Comparison of ENCODE assay signal across 8 mouse cellular contexts in the genomic region with DNA sequence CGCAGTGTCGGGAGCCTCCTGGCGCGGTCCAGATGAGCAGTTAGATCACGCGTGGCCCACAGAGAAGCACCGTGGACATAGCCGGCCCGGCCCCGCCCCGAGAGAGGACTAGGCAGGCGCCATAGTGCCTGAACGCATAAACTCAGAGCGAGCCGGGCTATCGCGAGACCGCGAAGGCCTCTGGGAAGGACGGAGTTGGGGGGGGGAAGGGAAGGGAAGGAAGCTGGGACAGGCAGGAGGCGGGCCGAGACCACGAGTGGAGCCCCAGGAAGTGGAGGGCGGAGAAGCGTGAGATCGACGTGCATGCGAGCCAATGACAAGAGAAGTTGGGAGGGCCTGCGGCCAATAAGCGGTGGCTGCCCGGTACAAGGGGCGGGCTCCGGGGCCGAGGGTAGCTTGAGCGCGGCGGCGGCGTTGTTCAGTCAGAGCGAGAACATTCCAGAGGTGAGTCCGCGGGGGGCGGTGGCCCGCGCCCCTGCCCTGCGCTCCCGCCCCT. TPM values are rescaled to one million over a fixed set of nuclear protein-coding genes. Genes with fewer than 3 reads are reported as not detected.
DNase-seq lines count a peak whose midpoint lies in the region; ATAC-seq and TF ChIP-seq lines count a peak whose summit lies in the region.

A gene (plus strand): TSS at position 221 of the 496 bp plus-strand sequence.

- H3K4me2 ChIP-seq in heart, embryonic 15.5 days = peak within 1 kb of the TSS; percentile 75
- peak within 1 kb of the TSS; percentile 86 for H3K4me2 ChIP-seq in liver, embryonic 14.5 days (ENCODE audit: low read depth)
- peak within 1 kb of the TSS; percentile 65 for H3K4me2 ChIP-seq in neural tube, embryonic 11.5 days (ENCODE audit: low read depth)
- H3K4me2 ChIP-seq in stomach, postnatal 0 days (replicated peaks; ENCODE audit: low read depth) = peak within 1 kb of the TSS; percentile 89

- peak; percentile 91 for TF ChIP-seq EP300 in liver, embryonic 14.5 days (IDR thresholded peaks at IDR 0.05; ENCODE audit: low read depth)
- peak; percentile 100 for TF ChIP-seq EP300 in stomach, postnatal 0 days (optimal IDR thresholded peaks at IDR 0.05)

- peak within 1 kb of the TSS; percentile 98 for H3K9ac ChIP-seq in heart, embryonic 15.5 days
- H3K9ac ChIP-seq in liver, embryonic 14.5 days (replicated peaks) = peak within 1 kb of the TSS; percentile 97
- H3K9ac ChIP-seq in neural tube, embryonic 11.5 days (ENCODE audit: low read length) = peak within 1 kb of the TSS; percentile 97
- H3K9ac ChIP-seq in stomach, postnatal 0 days (ENCODE audit: low read length) = peak within 1 kb of the TSS; percentile 100

- peaks cover 38% of the 10 kb centered on the region for H3K4me1 ChIP-seq in forebrain, embryonic 10.5 days
- H3K4me1 ChIP-seq in heart, embryonic 15.5 days (replicated peaks) = peaks cover 42% of the 10 kb centered on the region
- peaks cover 32 to 42% of the 10 kb centered on the region in 2 experiments for H3K4me1 ChIP-seq in liver, embryonic 14.5 days (replicated peaks; ENCODE audit: control insufficient read depth in 2 of 2, insufficient read depth in 2 of 2, low read length in 1 of 2)
- H3K4me1 ChIP-seq in neural tube, embryonic 11.5 days (ENCODE audit: control insufficient read depth, insufficient read depth, low read length) = peaks cover 15% of the 10 kb centered on the region; the same call in 1 of the 2 replicates
- peaks cover 3% of the 10 kb centered on the region; the same call in 1 of the 2 replicates for H3K4me1 ChIP-seq in stomach, postnatal 0 days (replicated peaks; ENCODE audit: control insufficient read depth, insufficient read depth)

- no peak; the same call in 1 of the 2 replicates for TF ChIP-seq CTCF in liver, embryonic 14.5 days (IDR thresholded peaks at IDR 0.05; ENCODE audit: low read depth)
- peak; percentile 15; the same call in 1 of the 2 replicates for TF ChIP-seq CTCF in stomach, postnatal 0 days (IDR thresholded peaks at IDR 0.05; ENCODE audit: low read depth)

- H3K27ac ChIP-seq in forebrain, embryonic 10.5 days = peak within 1 kb of the TSS; percentile 99
- peak within 1 kb of the TSS; percentile 97 for H3K27ac ChIP-seq in heart, embryonic 15.5 days
- H3K27ac ChIP-seq in liver, embryonic 14.5 days = peak within 1 kb of the TSS; percentile 90
- peak within 1 kb of the TSS; percentile 95 for H3K27ac ChIP-seq in neural tube, embryonic 11.5 days (ENCODE audit: low read depth, low read length)
- H3K27ac ChIP-seq in stomach, postnatal 0 days (replicated peaks) = peak within 1 kb of the TSS; percentile 100

- 0% methylated on average over 47 of the region's 47 CpGs for WGBS in forebrain, embryonic 10.5 days
- under 1% methylated on average over 46 of the region's 47 CpGs for WGBS in heart, embryonic 15.5 days
- under 1% methylated on average over 45 of the region's 47 CpGs for WGBS in liver, embryonic 14.5 days (ENCODE audit: insufficient replicate concordance)
- WGBS in neural tube, embryonic 11.5 days = 0% methylated on average over 47 of the region's 47 CpGs
- under 1% methylated on average over 39 of the region's 47 CpGs for WGBS in stomach, postnatal 0 days

- H3K27me3 ChIP-seq in forebrain, embryonic 10.5 days (ENCODE audit: poor library complexity, severe bottlenecking) = no peaks in the 10 kb centered on the region
- H3K27me3 ChIP-seq in heart, embryonic 15.5 days = no peaks in the 10 kb centered on the region
- peaks cover 7% of the 10 kb centered on the region for H3K27me3 ChIP-seq in liver, embryonic 14.5 days (ENCODE audit: control insufficient read depth, insufficient read depth, low read length)
- no peaks in the 10 kb centered on the region for H3K27me3 ChIP-seq in neural tube, embryonic 11.5 days (ENCODE audit: control insufficient read depth, insufficient read depth, low read length)
- no peaks in the 10 kb centered on the region for H3K27me3 ChIP-seq in stomach, postnatal 0 days (ENCODE audit: control insufficient read depth, insufficient read depth, low read length)

- H3K4me3 ChIP-seq in forebrain, embryonic 10.5 days = peak within 1 kb of the TSS; percentile 93
- peak within 1 kb of the TSS; percentile 77 for H3K4me3 ChIP-seq in heart, embryonic 15.5 days
- peak within 1 kb of the TSS; percentile 99 for H3K4me3 ChIP-seq in liver, embryonic 14.5 days (ENCODE audit: insufficient read depth in 1 of 2, low read depth in 2 of 2, low read length in 2 of 2)
- H3K4me3 ChIP-seq in neural tube, embryonic 11.5 days (ENCODE audit: low read depth, low read length) = peak within 1 kb of the TSS; percentile 95
- H3K4me3 ChIP-seq in stomach, postnatal 0 days (ENCODE audit: low read depth, low read length) = peak within 1 kb of the TSS; percentile 99

- no peaks in the 10 kb centered on the region for H3K9me3 ChIP-seq in forebrain, embryonic 10.5 days
- no peaks in the 10 kb centered on the region for H3K9me3 ChIP-seq in heart, embryonic 15.5 days (replicated peaks)
- H3K9me3 ChIP-seq in liver, embryonic 14.5 days (ENCODE audit: control insufficient read depth, low read length) = no peaks in the 10 kb centered on the region
- H3K9me3 ChIP-seq in neural tube, embryonic 11.5 days (ENCODE audit: control insufficient read depth, low read length) = no peaks in the 10 kb centered on the region
- H3K9me3 ChIP-seq in stomach, postnatal 0 days (ENCODE audit: control insufficient read depth, low read length) = no peaks in the 10 kb centered on the region

- DNase-seq in CD8-positive naive resting alpha-beta T cell, adult 2 months (ENCODE audit: low read depth in 2 of 2, low spot score in 2 of 2) = peak; percentile 98 to 99
- peak; percentile 97 for DNase-seq in c-Kit-positive CD71-negative TER-119-negative erythroid progenitor cells, embryonic 14.5 days (ENCODE audit: low read depth)
- DNase-seq in forebrain, embryonic 10.5 days (ENCODE audit: extremely low spot score, low spot score) = peak; percentile 100
- peak; percentile 99 to 100 for DNase-seq in kidney, postnatal 25 days
- DNase-seq in liver, embryonic 14.5 days (ENCODE audit: low read depth in 3 of 3, low spot score in 3 of 3) = peak; percentile 99
- DNase-seq in neural tube, embryonic 11.5 days (ENCODE audit: low spot score) = peak; percentile 99
- DNase-seq in stomach, postnatal 0 days (ENCODE audit: low spot score) = peak; percentile 100

- ATAC-seq in heart, embryonic 15.5 days (replicated peaks; ENCODE audit: insufficient number of reproducible peaks, insufficient read depth, low FRiP score, low read depth) = peak; percentile 99
- peak; percentile 93 for ATAC-seq in liver, embryonic 14.5 days (ENCODE audit: insufficient read depth)
- ATAC-seq in neural tube, embryonic 11.5 days (ENCODE audit: insufficient read depth, low FRiP score, low TSS enrichment) = peak; percentile 98
- ATAC-seq in stomach, postnatal 0 days (ENCODE audit: low FRiP score, low TSS enrichment) = peak; percentile 94

- H3K36me3 ChIP-seq in forebrain, embryonic 10.5 days (replicated peaks) = peaks cover 41% of the 10 kb centered on the region
- peaks cover 39% of the 10 kb centered on the region for H3K36me3 ChIP-seq in heart, embryonic 15.5 days
- peaks cover 41% of the 10 kb centered on the region for H3K36me3 ChIP-seq in liver, embryonic 14.5 days (replicated peaks; ENCODE audit: control insufficient read depth, insufficient read depth, low read depth)
- peaks cover 9% of the 10 kb centered on the region for H3K36me3 ChIP-seq in neural tube, embryonic 11.5 days (ENCODE audit: control insufficient read depth, insufficient read depth, low read length)
- peaks cover 7% of the 10 kb centered on the region for H3K36me3 ChIP-seq in stomach, postnatal 0 days (ENCODE audit: control insufficient read depth, insufficient read depth, low read length)

RNA-seq across cellular contexts. Expression of the gene that starts here (rescaled TPM):
- polyA plus RNA-seq in forebrain, embryonic 10.5 days (2016; fragmentation: Nextera tagmentation; extraction: Ambion mirVana) = 740 and 785 TPM in 2 replicates
- 372 and 404 TPM in 2 replicates for polyA plus RNA-seq in heart, embryonic 15.5 days (2015; fragmentation: Nextera tagmentation; extraction: Ambion mirVana)
- polyA plus RNA-seq in liver, embryonic 14.5 days (2012; rRNA removed) = 64.1 and 112 TPM in 2 replicates
- polyA plus RNA-seq in liver, embryonic 14.5 days (2014; fragmentation: Nextera tagmentation; extraction: Ambion mirVana) = 411 and 432 TPM in 2 replicates
- polyA plus RNA-seq in neural tube, embryonic 11.5 days (2014; fragmentation: Nextera tagmentation; extraction: Ambion mirVana) = 645 and 670 TPM in 2 replicates
- 448 and 455 TPM in 2 replicates for polyA plus RNA-seq in stomach, postnatal 0 days (2015; fragmentation: Nextera tagmentation; extraction: Ambion mirVana)

Comparison
In these comparisons a context has a peak if more than half of its experiments do, and no peak if none do; other contexts are left out.
1. Peak in every context shown above with its lines: DNase-seq, ATAC-seq, H3K4me3 ChIP-seq and H3K27ac ChIP-seq.